Mouse (Mus musculus) G1E (cell line): ENCODE results near the gene Gm20390. TPM values are rescaled to one million over a fixed set of nuclear protein-coding genes. Genes with fewer than 3 reads are reported as not detected.

Source experiments
- ATAC-seq: 2 replicates; pipeline ENCODE4 v1.8.0; 2016; ENCODE audit warnings: mild to moderate bottlenecking; ENCODE audit not compliant: insufficient number of reproducible peaks, poor library complexity, low FRiP score, severe bottlenecking; ENCODE audit errors: extremely low read depth
- DNase-seq: peaks from one replicate; pipeline ENCODE4 v3.0.0; 2012; ENCODE audit warnings: low spot score
- H3K27me3 ChIP-seq: 2 replicates; pipeline ENCODE4 v1.6.1; 2012; ENCODE audit warnings: mild to moderate bottlenecking, low read length, inconsistent platforms; ENCODE audit not compliant: insufficient read depth
- H3K36me3 ChIP-seq: replicated peaks from 2 replicates; pipeline ENCODE3; 2012; ENCODE audit warnings: mild to moderate bottlenecking, inconsistent platforms
- H3K4me1 ChIP-seq: 2 replicates; pipeline ENCODE4 v1.6.1; 2012; ENCODE audit warnings: low read depth, low read length, inconsistent platforms, mixed read lengths; ENCODE audit not compliant: insufficient read depth
- H3K4me3 ChIP-seq: 2 replicates; pipeline ENCODE4 v1.5.1; 2012; ENCODE audit warnings: low read depth, mild to moderate bottlenecking, inconsistent platforms, low read length, moderate library complexity, mixed read lengths
- H3K9me3 ChIP-seq: replicated peaks from 2 replicates; pipeline ENCODE4 v1.6.1; 2012; ENCODE audit warnings: inconsistent platforms
- CTCF ChIP-seq: IDR thresholded peaks from 2 replicates; pipeline ENCODE4 v1.5.1; 2012; ENCODE audit warnings: low read depth, low read length, inconsistent platforms, mixed read lengths
- GATA1 ChIP-seq: IDR thresholded peaks from 2 replicates; pipeline ENCODE4 v1.6.1; 2012; ENCODE audit warnings: borderline replicate concordance, low read length, inconsistent platforms, mixed read lengths
- GATA2 ChIP-seq: IDR thresholded peaks from 2 replicates; pipeline ENCODE4 v1.6.1; 2012; ENCODE audit warnings: low read depth, low read length, inconsistent platforms, borderline replicate concordance
- POLR2AphosphoS5 ChIP-seq: IDR thresholded peaks from 2 replicates; pipeline ENCODE4 v1.6.1; 2012; ENCODE audit warnings: low read depth, low read length, inconsistent platforms; ENCODE audit not compliant: insufficient replicate concordance
- TAL1 ChIP-seq: conservative IDR thresholded peaks from 2 replicates; pipeline ENCODE4 v1.6.1; 2012; ENCODE audit warnings: low read depth, low read length, inconsistent platforms, mixed read lengths
- polyA plus RNA-seq: library from polyadenylated mRNA; stranded (reverse); fragments of >175 nt; gene quantifications from 2 replicates; pipeline ENCODE4 v1.2.3, GENCODE M21; 2012
- total RNA-seq, 2 experiments: library from RNA; stranded (forward) in 1 of 2; stranded (reverse) in 1 of 2; fragments of 200-1000 nt in 1 of 2; fragments of >200 nt in 1 of 2; fragmentation: Nextera tagmentation in 1 of 2; gene quantifications; 2 replicates each; pipeline ENCODE4 v1.2.3; 2014 to 2017

Gm20390 gene
- total and polyA plus RNA-seq, 3 experiments = 34.7 to 259 TPM; not detected in 1

DNA sequence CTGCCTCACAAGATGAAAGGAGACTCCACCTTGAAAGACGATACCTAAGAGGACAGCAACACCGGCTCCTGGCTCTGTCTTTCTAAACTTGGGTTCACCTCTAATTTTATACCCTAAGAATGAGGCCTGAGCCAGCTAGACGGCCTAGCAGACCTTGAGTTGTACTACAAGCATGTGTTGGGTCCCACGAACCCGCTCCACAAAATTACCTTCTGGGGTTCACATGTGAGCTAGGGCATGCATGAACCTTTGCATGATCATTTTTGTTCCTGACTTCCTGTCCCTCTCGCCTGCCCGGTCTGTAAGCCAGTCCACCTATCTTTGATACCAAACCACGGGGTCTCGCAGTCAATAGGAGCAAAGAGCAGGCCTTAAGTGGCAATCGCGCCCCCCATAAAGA, 712 bp downstream of the Gm20390 start:
- H3K4me1 ChIP-seq = peaks cover 32% of the 10 kb centered on the region
- ATAC-seq (no peak), DNase-seq (peak; percentile 24)
- H3K4me3 ChIP-seq = peak overlapping the region; percentile 100
- TF ChIP-seq POLR2AphosphoS5 (no peak), GATA2 (no peak), TAL1 (no peak), GATA1 (no peak), CTCF (no peak)
- no peaks in the 10 kb centered on the region for H3K9me3 ChIP-seq
- H3K27me3 ChIP-seq = no peaks in the 10 kb centered on the region
- H3K36me3 ChIP-seq = peaks cover 38% of the 10 kb centered on the region

DNA sequence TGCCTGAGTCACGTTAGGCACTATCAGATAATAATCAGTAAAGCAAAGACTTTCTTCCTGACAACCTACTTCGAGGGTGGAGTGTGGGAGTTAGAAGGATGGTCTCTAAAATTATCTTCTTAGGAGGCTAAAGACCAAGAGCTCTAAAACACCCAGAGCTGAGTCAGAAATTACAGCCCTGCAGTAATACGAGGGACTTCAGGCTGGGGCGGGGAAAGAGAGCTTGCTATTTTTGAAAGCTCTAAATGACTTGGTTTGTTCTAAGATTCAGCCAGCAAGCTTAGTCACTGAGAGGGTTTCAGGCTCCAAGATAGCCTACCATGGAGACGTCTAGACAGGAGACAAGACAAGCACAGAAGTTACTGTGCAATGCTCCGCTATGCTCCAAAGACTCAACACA, 2.7 kb downstream of the Gm20390 start:
- no peaks in the 10 kb centered on the region for H3K9me3 ChIP-seq
- H3K36me3 ChIP-seq = peaks cover 57% of the 10 kb centered on the region
- TF ChIP-seq GATA1 = no peak
- TF ChIP-seq TAL1 = no peak
- peak overlapping the region; percentile 52; the same call in 1 of the 2 replicates for H3K4me3 ChIP-seq
- ATAC-seq (no peak), DNase-seq (no peak)
- H3K27me3 ChIP-seq = no peaks in the 10 kb centered on the region
- peaks cover 34% of the 10 kb centered on the region for H3K4me1 ChIP-seq

- peaks cover 24% of the 10 kb centered on the region for H3K4me1 ChIP-seq
- H3K36me3 ChIP-seq = peaks cover 80% of the 10 kb centered on the region
- no peaks in the 10 kb centered on the region for H3K27me3 ChIP-seq
- TF ChIP-seq GATA1 (no peak), POLR2AphosphoS5 (no peak), GATA2 (no peak), TAL1 (no peak), CTCF (no peak)
- H3K9me3 ChIP-seq = no peaks in the 10 kb centered on the region
- no peak overlapping the region for H3K4me3 ChIP-seq
- ATAC-seq (no peak), DNase-seq (no peak)
Observed at GRCm38 (mm10) chr11:93963013-93963412, 5.1 kb downstream of the Gm20390 start.

DNA sequence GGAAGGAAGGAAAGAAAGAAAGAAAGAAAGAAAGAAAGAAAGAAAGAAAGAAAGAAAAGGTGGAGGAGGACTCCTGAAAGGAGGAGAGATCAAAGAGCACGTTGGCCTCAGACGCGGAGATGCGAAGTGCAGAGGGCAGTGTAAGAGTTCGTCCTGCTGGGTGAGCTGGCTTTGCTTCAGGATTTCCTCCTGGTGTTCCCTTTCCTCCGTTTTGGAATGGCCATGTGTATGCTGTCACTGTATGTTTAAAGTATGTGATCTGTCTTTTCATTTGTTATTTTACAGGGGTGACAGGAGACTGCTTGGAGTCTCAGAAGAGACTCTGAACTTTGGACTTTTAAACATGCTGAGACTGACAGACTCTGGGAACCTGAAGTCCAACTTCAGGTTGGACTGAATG, 6.6 kb downstream of the Gm20390 start:
- H3K4me1 ChIP-seq = peaks cover 38% of the 10 kb centered on the region
- no peak for DNase-seq
- no peak for ATAC-seq
- TF ChIP-seq GATA2 (no peak), POLR2AphosphoS5 (no peak), CTCF (no peak), GATA1 (no peak), TAL1 (no peak)
- no peak overlapping the region for H3K4me3 ChIP-seq
- peaks cover 96% of the 10 kb centered on the region for H3K36me3 ChIP-seq
- no peaks in the 10 kb centered on the region for H3K9me3 ChIP-seq
- no peaks in the 10 kb centered on the region for H3K27me3 ChIP-seq

DNA sequence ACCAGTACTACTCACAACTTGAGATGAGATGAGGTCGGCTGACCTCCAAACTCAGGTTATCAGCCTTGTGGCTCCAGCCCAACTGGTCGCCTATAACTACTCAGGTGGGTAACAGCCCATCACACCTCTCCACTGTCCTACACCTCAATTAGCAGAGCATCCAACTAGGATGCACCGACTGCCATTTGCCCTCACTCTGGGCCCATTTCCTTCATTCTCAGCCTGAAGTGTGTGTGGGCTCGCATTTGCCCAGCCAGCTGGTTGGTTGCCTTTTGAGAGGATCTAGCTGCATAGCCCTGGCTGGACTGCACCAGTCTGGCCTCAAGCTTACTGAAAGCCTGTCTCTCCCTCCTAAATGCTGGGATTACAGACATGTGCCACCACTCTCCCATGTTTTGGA, 10.3 kb downstream of the Gm20390 start:
- H3K36me3 ChIP-seq = peaks cover 81% of the 10 kb centered on the region
- no peaks in the 10 kb centered on the region for H3K27me3 ChIP-seq
- TF ChIP-seq GATA2 (no peak), TAL1 (no peak), POLR2AphosphoS5 (no peak), GATA1 (no peak)
- no peak for DNase-seq
- ATAC-seq = no peak
- no peaks in the 10 kb centered on the region for H3K9me3 ChIP-seq
- H3K4me3 ChIP-seq = no peak overlapping the region
- peaks cover 51% of the 10 kb centered on the region for H3K4me1 ChIP-seq

GRCm38 (mm10) chr11:93957031-93957555, 11.0 kb downstream of the Gm20390 start:
- no peaks in the 10 kb centered on the region for H3K9me3 ChIP-seq
- no peak for ATAC-seq
- H3K4me1 ChIP-seq = peaks cover 58% of the 10 kb centered on the region
- peaks cover 81% of the 10 kb centered on the region for H3K36me3 ChIP-seq
- no peaks in the 10 kb centered on the region for H3K27me3 ChIP-seq
- no peak for TF ChIP-seq GATA2
- TF ChIP-seq CTCF = no peak
- no peak for TF ChIP-seq GATA1
- TF ChIP-seq TAL1 = no peak
- no peak for TF ChIP-seq POLR2AphosphoS5
- DNase-seq = no peak
- H3K4me3 ChIP-seq = no peak overlapping the region

- peak within 1 kb of the TSS; percentile 80 for H3K4me3 ChIP-seq
- DNase-seq (no peak), ATAC-seq (0 out of 2 replicates have a peak, but pooled peaks have one; percentile 1)
- peaks cover 82% of the 10 kb centered on the region for H3K36me3 ChIP-seq
- no peak for TF ChIP-seq CTCF
- TF ChIP-seq TAL1 = no peak
- no peak for TF ChIP-seq GATA1
- TF ChIP-seq GATA2 = no peak
- no peak for TF ChIP-seq POLR2AphosphoS5
- H3K4me1 ChIP-seq = peaks cover 56% of the 10 kb centered on the region
- H3K9me3 ChIP-seq = no peaks in the 10 kb centered on the region
- H3K27me3 ChIP-seq = no peaks in the 10 kb centered on the region
Observed at GRCm38 (mm10) chr11:93956159-93956558, 11.9 kb downstream of the Gm20390 start, which contains the start of gene Nme2. TSS of gene Nme2 (minus strand) at chr11:93956259.
